Comparison of ENCODE assay signal across 9 mouse cellular contexts in genomic region chr6:54368071-54368470, GRCm38 (mm10). TPM values are rescaled to one million over a fixed set of nuclear protein-coding genes. Genes with fewer than 3 reads are reported as not detected.
DNase-seq lines count a peak whose midpoint lies in the region; ATAC-seq lines count a peak whose summit lies in the region.
"Had no signal": no experiment of that assay in that cellular context is flagged by ENCODE, and none has a peak within 500 bp of the region (broad histone marks: within the 10 kb centered on the region; RNA-seq: fewer than 3 reads in every experiment).

No protein-coding gene starts in this region.

- H3K4me1 ChIP-seq in heart, embryonic 12.5 days (replicated peaks) = peaks cover 23% of the 10 kb centered on the region
- no peaks in the 10 kb centered on the region for H3K4me1 ChIP-seq in midbrain, embryonic 14.5 days (ENCODE audit: control insufficient read depth, insufficient read depth, low read length)

- 0 out of 2 replicates have a peak, but pooled peaks have one; percentile 29 for ATAC-seq in heart, embryonic 12.5 days (ENCODE audit: insufficient number of reproducible peaks, low FRiP score)
- peak; percentile 27; the same call in 1 of the 2 replicates for ATAC-seq in midbrain, embryonic 14.5 days (ENCODE audit: low FRiP score, low TSS enrichment)

- 13% methylated on average over 6 of the region's 6 CpGs for WGBS in heart, embryonic 12.5 days
- WGBS in midbrain, embryonic 14.5 days = 9% methylated on average over 6 of the region's 6 CpGs

- DNase-seq in layer of hippocampus, postnatal 14 days (ENCODE audit: low spot score in 2 of 2) = peak; percentile 40 to 49
- DNase-seq in layer of hippocampus, postnatal 36 days = no peak
- peak; percentile 73 for DNase-seq in MN1 (ENCODE audit: low spot score)
- peak; percentile 58 to 70 for DNase-seq in cerebellum, postnatal 10 days
- peak; percentile 57 to 73 for DNase-seq in kidney, postnatal 36 days
- peak; percentile 88 for DNase-seq in midbrain, embryonic 14.5 days
- no peak for DNase-seq in layer of hippocampus, adult 9-11 months

- no peak overlapping the region for H3K4me3 ChIP-seq in heart, embryonic 12.5 days
- no peak overlapping the region for H3K4me3 ChIP-seq in midbrain, embryonic 14.5 days (replicated peaks; ENCODE audit: low read depth, low read length)
- H3K4me3 ChIP-seq: erythroblast, embryonic 14.5 days had no signal

- H3K27ac ChIP-seq in heart, embryonic 12.5 days (ENCODE audit: poor library complexity, severe bottlenecking) = no peak overlapping the region
- H3K27ac ChIP-seq in midbrain, embryonic 14.5 days (replicated peaks; ENCODE audit: low read depth, low read length) = no peak overlapping the region

- H3K36me3 ChIP-seq in heart, embryonic 12.5 days = no peaks in the 10 kb centered on the region
- H3K36me3 ChIP-seq in midbrain, embryonic 14.5 days (ENCODE audit: control insufficient read depth, insufficient read depth, low read length) = no peaks in the 10 kb centered on the region

- H3K4me2 ChIP-seq in heart, embryonic 12.5 days = peak overlapping the region; percentile 42
- H3K4me2 ChIP-seq in midbrain, embryonic 14.5 days (ENCODE audit: low read length) = no peak overlapping the region

- H3K9ac ChIP-seq in heart, embryonic 12.5 days = no peak overlapping the region
- H3K9ac ChIP-seq in midbrain, embryonic 14.5 days (replicated peaks; ENCODE audit: low read length) = no peak overlapping the region

- H3K27me3 ChIP-seq in heart, embryonic 12.5 days (replicated peaks) = no peaks in the 10 kb centered on the region; the same call in 1 of the 2 replicates
- H3K27me3 ChIP-seq in midbrain, embryonic 14.5 days (ENCODE audit: control insufficient read depth, insufficient read depth, low read length) = no peaks in the 10 kb centered on the region

- H3K9me3 ChIP-seq in heart, embryonic 12.5 days (replicated peaks) = no peaks in the 10 kb centered on the region
- H3K9me3 ChIP-seq in midbrain, embryonic 14.5 days (ENCODE audit: control insufficient read depth, low read length) = no peaks in the 10 kb centered on the region

RNA-seq across cellular contexts. Expression of gene Prr15, which starts 42.4 kb away (rescaled TPM):
- under 1 TPM; 0.62 to 0.99 TPM for total RNA-seq in layer of hippocampus, postnatal 14 days (2021)
- total RNA-seq in layer of hippocampus, postnatal 36 days (2021) = under 1 TPM in 1 of 2 experiments, not detected in 1; 0.82 TPM
- polyA plus RNA-seq in heart, embryonic 12.5 days (2016; fragmentation: Nextera tagmentation; extraction: Ambion mirVana) = 13.7 and 14.2 TPM in 2 replicates
- 1.6 and 1.9 TPM in 2 replicates for polyA plus RNA-seq in midbrain, embryonic 14.5 days (2014; fragmentation: Nextera tagmentation; extraction: Ambion mirVana)
- polyA plus RNA-seq: erythroblast, embryonic 14.5 days had no signal

Comparison
In these comparisons a context has a peak if more than half of its experiments do, and no peak if none do; other contexts are left out.
1. DNase-seq: peak in layer of hippocampus, postnatal 14 days (2 of 2), MN1 (single experiment), cerebellum, postnatal 10 days (2 of 2), kidney, postnatal 36 days (2 of 2) and midbrain, embryonic 14.5 days (single experiment); none in layer of hippocampus, postnatal 36 days (0 of 2) and layer of hippocampus, adult 9-11 months (single experiment).